Mouse (Mus musculus) ovary, postnatal 36 days (tissue): ENCODE results near the gene Ppp4r2.
"Not testable (repeated sequence)": the region's sequence is repeated elsewhere in the genome, so short reads cannot be mapped to it uniquely, and the experiment has no call there.

Experiments used
- DNase-seq: peaks from one replicate; pipeline ENCODE4 v3.0.0; 2022; ENCODE audit warnings: low spot score, mixed read lengths

Ppp4r2 gene

DNA sequence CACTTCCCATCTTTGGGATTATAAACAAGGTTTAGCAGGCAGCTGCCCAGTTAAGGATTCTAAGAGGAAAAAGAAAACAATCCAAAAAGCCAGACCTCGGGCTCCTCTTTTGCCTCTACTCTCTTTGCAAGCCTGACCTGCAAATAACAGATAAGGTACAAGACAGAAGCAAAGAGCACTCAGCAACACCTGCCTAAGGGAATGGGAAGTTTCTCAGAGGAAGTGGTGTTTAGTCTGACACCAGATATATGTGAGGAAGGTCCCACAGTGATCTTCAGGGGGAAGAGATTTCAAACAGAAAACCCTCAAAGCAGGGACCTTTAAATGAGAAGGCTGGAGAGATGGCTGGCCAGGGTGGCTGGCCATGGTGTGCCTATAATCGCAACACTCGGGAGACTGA, 2.2 kb upstream of the Ppp4r2 start:
- no peak for DNase-seq

DNA sequence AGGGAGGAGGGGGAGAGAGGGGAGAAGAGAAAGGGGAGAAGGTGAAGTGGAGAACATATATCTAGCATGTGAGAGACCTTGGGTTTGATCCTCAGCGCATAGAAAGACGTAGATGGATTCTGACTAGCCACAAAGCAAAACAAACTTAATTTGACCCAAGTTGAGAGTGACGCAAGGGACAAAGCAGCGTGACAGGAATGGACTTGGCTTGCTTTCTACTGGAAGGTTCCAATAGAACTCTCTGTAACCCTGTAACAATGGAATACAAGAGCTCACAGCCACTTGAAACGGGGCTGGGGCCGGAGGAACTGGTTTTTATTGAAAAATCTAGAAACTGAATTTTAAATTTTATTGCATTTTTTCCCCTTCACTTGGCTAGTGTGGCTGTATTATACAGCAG, 1.7 kb upstream of the Ppp4r2 start:
- DNase-seq = no peak

DNA sequence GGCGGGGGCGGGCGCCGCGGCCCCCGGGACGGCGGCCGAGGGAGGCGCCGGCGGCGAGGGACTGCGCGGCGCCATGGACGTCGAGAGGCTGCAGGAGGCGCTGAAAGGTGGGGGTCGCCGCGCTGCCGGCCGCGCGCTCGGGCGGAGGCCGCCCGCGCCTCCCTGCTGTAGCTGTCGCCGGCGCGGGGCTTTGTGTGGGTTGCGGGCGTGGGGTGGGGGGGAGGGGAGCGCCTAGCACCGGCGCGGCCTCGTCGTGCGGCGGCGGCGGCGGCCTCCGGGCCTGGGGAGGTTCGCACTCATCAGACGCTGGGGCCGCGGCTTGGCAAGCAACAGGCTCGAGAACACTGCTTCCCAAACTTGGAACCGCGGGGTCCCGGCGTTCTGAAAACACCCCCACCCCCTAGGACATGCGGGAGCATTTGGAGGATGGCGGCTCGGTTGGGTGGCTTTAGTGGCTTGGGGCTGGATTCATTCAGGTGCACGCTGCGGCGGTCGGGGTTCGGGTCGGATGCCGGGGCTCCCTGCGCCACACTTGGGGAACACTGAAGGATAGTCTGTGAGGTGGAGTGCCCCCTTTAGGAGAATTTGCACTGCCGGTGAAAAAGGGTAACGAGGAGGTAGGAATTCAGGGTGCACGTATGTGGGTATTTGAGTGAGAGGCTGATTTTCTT, 524 bp downstream of the Ppp4r2 start:
- peak; percentile 62 for DNase-seq

DNA sequence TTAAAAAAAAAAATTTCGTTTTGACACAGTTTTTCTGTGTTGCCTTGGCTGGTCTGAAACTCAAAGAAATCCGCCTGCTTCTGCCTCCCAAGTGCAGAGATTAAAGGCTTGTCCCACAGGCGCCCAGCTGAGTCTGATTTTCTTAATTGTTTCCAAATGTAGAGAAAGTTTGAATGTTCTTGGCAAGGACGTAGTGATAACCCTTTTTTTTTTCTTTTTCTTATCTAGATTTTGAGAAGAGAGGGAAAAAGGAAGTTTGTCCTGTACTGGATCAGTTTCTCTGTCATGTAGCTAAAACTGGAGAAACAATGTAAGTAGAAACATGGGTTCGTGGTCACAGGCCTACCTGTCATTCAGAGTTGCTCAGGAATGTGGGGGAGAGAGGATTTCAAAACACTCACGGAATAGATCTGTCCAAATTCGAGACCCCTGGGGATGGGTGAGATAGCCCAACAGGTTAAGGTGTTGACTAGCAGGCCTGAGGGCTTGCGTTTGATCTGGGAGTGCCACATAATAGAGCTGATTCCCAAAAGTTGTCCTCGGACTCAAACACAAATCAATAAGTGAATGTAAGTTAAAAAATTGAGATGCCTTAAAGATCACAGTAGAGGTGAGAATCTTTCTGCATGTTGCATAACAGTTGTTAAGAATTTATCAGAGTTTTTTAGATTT, 1.2 kb downstream of the Ppp4r2 start:
- no peak for DNase-seq

DNA sequence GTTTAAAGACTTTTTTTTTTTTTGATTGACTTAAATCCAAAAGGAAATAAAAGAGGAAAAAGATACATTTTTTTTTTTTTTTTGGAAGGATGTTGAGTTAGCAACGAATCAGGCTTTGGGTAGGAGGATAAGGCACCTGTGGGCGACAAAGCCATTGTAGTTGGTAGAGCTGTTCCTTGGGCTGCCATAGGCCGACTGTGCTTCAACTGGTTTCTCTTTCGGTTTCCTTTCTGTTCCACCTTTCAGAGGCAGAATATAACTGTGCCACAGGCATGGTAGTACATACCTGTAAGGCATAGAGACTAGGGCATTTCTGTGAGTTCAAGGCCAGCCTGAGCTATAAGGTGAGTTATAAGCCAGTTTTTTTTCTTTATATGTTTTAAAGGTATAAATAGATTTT, 11.6 kb downstream of the Ppp4r2 start:
- no peak for DNase-seq

DNA sequence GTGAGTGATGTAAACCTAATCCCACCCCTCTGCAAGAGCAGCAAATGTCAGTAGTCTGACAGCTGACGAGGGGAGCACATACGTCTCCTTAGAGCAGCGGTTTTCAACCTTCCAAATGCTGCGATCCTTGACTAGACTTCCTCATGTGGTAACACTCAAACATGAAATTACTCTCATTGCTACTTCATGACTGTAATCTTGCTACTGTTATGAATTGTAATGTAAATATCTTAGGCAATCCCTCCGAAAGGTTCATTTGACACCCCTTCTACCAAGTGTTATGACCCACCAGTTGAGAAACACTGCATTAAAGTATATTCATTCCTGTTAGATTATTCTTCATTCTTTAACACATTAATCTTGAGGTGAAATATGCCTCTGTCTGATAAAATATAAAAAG, 13.8 kb downstream of the Ppp4r2 start:
- no peak for DNase-seq

DNA sequence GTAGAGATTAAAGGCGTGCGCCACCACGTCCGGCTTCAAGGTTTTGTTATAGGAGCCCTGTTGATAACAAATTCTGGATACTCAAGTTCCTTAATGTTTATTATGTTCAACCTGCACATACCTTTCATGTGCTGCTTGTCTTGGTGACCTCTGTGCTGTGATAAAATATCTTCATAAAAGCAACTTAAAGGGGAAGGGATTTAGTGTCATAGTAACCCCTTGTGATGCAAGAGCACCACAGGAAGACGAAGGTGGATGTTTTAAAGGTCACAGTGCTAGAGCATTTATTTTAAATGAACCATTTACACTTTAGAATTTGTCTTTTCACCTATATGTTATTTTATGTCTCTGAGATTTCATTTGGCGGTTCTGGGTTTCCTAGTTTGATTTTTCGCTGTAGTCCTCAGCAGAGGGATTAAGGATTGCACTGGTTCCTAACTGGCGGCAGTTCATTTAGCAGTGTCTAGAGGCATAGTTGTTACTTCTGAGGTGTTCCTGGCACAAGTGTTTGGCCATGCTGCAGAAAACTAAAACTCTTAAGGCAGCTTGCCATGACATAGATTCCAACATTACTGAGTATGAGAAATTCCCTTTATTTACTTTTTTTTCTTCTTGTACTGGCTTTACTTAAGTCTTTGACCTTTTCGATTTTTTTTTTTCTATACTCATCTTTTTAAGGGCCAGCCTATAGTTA, 15.4 kb downstream of the Ppp4r2 start:
- DNase-seq = no peak

DNA sequence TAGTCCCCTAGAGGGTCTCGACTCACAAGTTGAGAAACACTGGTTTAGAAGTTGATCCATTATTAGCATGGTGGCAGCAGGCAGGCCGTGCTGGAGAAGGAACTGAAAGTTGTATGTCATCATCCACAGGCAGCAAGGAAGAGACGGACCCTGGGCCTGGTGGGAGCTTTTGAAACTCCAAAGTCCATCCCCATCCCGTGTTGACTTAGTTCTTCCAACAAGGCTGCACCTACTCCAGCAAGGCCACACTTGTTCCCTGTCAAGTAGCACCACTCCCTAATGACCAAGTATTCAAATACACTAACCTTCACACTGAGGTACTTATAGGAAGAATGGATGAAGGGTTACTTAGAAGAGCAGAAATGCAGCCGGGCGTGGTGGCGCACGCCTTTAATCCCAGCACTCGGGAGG, 17.3 kb downstream of the Ppp4r2 start:
- DNase-seq = no peak

DNA sequence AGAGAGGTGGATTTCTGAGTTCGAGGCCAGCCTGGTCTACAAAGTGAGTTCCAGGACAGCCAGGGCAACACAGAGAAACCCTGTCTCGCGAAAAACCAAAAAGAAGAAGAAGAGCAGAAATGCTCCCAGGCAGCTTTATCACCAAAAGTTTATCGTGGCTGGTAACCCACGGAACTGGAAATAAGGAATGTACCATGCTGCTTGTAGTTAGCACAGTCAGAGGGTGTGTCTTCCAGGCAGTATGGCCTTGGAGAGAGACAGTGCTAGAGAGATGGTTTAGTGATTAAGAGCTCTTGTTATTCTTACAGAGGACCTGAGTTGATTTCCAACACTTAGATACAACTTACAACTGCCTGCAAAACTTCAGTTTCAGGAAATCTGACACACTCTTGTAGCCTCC, 17.7 kb downstream of the Ppp4r2 start:
- DNase-seq = no peak

DNA sequence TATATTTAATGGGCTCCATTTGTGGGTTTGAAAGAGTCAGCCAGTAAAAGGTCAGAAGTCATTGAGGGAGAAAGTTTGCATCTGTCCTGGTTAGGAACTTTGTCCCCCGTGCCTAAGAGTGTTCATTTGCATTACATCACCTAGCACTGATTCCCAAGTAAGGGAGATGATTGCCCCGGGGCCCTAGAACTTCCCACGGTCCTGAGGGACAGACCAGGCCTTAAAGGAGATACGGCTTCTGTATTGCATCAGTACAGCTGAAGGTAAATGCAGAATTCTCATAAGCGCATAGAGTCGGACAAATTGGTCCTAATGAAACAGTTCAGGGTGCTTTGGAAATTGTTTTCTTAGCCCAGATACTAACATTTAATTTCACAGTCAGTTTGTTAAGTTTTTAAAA, 31.9 kb downstream of the Ppp4r2 start:
- DNase-seq = no peak

DNA sequence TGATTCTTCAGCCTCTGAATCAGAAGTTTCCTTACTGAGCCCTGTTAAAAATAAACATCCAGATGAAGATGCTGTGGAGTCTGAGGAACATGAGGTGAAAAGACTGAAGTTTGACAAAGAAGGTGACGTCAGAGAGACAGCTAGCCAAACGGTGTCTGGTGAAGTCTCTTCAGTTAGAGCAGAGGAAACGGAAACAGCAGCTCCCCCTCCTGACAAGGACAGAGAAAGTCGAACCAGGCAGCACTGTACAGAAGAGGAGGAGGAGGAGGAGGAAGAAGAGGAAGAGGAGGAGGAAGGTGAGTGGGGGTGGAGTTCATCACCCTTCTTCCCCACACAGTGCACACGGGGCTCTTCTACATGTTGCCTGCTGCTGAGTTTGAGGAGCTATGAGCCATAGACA, 32.4 kb downstream of the Ppp4r2 start:
- DNase-seq = not testable (repeated sequence)

DNA sequence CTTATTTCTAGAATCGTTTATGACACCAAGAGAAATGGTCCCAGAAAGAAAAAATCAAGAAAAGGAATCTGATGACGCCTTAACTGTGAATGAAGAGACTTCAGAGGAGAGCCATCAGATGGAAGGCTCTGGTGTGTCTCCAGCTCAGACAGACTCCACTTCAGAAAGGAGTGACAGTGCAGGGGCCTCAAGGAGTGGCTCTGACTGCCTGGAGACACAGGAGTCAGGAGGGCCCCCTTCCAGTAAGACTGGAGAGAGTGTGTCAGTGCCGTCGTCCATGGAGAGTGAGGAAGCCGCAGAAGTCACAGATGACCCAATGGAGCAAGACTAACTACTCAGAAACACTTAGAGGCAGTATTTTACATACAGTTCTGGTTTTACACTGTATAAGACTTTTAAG, 32.8 kb downstream of the Ppp4r2 start:
- not testable (repeated sequence) for DNase-seq

DNA sequence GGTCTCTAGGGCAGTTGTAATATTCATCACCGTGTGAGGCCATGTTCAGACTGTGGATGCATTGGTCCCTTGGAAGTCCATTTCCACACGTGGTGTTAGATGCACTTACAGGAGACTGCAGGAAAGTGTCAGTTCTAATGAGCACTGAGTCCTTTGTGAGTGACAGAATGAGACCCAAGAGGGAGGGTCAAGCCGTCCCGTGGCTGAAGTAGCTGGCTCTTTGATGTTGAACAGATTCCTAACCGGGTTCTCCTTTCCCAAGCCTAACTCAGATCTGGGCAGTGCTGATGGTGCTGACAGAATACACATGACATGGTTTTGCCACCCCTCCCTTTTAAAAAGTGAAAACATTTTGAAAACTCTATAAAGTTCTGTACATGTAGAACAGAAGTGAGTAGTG, 35.4 kb downstream of the Ppp4r2 start:
- no peak for DNase-seq

DNA sequence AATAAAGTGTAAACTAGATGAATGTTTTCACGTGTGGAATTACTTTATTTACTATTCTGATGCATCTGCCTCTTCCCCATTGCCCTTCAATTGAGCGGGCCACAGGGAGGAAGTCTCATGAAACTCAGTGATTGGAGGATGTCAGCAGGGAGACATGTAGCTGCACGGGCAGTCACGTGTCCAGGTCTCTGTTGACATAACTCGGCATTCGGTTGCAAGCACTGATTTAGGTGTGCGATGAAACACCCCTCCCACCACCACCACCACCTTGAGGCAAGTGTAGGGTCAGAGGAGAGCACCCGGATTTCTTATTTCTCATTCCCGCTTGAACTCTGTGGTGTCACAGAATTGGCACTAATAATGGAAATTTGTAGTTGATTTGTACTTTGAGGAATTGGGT, 36.5 kb downstream of the Ppp4r2 start:
- DNase-seq = no peak

DNA sequence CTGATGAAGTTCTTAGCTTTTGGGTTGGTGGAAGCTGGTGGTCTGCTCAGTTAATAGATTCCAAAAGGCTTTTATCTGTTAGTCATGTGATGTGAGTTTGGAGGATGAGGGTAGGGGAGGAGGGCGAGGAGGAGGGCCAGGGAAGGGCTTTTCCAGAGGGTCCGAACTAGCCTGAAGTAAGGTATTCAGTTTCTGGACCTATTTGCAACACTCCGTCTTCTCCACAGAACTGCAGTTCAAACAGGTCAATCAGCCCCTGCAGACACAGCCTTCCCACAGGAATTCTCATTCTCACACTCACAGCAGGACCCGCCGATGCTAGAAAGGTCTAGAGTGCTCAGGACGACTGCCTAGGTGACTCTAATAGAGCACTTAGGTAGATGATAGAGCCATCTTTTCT, 39.8 kb downstream of the Ppp4r2 start:
- no peak for DNase-seq

DNA sequence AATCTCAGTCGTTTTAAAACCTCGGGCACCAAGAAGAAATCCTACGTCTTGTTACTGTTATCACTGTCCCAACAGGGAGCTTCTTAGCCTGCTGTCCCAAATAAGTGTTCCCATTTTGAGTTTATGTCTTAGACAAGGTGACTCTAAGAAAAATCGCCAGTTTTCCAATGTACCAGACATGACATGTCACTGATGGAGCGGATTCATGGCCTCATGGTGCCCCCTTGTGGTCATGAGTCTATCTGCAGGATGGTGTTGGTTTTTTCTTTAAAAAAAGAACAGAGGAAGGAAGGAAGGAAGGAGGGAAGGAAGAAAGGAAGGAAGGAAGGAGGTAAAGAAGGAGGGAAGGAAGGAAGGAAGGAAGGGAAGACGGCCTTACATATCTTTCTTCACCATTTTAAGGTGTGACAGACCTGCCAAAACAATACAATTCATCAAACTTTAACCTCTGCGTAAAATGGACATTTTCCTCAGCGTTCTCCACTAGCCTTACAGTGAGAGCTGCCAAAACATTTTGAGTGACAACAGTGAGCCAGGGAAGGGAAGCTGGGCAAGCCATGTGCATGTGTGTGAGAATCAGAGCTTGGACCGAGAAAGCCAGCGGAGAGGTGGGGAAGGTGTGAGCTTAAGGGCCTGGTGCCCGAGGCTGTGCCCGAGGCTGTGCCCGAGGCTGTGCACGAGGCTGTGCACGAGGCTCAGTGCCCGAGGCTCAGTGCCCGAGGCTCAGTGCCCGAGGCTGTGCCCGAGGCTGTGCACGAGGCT, 42.6 kb downstream of the Ppp4r2 start:
- DNase-seq = peak; percentile 41

DNA sequence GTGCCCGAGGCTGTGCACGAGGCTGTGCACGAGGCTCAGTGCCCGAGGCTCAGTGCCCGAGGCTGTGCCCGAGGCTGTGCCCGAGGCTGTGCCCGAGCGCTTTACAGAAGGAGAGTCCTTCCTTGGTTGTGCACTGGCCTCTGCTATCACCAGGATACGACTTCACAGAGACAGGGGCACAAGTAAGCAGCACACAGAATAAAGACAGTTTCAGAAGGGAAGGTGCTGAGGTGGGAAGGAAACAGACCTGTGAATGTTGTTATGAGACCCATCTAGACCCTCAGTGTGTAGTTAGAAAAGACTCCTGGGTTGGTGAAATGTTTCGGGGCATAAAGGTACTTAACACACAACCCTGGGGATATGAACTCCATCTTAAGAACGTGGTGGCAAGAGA, 43.2 kb downstream of the Ppp4r2 start:
- no peak for DNase-seq

DNA sequence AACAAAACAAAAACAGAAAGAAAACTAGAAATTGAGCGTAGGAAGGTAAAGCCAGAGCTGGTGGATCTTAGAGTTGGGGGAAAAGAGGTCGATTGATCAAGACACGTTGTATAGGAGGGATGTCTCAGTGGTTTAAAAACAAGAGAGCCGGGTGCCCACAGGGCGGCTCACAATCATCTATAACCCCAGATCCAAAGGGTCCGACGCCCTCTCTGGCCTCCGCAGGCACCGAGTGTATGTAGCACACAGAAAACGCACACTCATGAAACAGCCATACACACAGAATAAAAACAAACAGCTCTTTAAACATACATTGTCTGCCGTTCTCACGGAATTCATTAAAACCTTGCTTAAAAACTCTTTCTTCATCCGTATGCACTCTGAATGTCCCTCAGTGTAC, 45.1 kb downstream of the Ppp4r2 start:
- no peak for DNase-seq

DNA sequence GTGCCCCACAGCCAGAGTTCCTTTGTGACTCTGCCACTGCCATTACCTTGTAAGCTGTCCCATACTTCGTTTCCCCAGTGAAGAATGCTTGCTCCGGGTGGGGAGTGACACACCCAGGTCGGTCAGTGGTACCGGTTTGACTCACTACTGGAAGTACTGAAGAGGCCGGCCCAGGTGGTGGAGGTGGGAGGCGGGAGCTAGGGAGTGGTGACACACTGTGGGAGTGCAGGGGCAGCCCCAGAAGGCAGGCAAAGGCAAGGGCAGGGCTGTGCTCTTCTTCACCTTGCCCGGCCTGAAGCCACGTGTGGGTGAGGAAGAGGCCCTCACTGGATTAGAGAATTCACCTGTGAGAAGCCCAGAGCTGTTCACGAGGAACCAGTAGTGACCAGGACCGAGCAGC, 46.2 kb downstream of the Ppp4r2 start:
- no peak for DNase-seq

DNA sequence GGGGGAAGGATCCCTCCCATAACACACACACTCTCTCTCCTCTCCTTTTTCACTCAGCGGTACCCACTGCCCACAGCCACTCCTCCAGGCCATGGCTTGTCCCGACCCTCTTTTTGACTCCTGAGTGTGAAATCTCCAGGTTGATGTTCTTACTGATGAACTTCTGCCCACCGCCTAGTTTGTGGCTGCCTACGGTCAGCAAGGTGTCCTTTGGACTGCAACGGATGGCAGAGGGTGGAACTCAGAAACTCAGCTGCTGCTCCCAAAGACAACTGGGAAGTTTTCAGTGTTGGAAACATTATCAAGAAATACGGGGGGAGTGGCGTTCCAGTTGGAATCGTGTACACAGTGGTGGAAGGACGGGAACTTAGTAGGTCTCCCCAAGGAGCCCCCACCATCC, 48.2 kb downstream of the Ppp4r2 start:
- no peak for DNase-seq

DNA sequence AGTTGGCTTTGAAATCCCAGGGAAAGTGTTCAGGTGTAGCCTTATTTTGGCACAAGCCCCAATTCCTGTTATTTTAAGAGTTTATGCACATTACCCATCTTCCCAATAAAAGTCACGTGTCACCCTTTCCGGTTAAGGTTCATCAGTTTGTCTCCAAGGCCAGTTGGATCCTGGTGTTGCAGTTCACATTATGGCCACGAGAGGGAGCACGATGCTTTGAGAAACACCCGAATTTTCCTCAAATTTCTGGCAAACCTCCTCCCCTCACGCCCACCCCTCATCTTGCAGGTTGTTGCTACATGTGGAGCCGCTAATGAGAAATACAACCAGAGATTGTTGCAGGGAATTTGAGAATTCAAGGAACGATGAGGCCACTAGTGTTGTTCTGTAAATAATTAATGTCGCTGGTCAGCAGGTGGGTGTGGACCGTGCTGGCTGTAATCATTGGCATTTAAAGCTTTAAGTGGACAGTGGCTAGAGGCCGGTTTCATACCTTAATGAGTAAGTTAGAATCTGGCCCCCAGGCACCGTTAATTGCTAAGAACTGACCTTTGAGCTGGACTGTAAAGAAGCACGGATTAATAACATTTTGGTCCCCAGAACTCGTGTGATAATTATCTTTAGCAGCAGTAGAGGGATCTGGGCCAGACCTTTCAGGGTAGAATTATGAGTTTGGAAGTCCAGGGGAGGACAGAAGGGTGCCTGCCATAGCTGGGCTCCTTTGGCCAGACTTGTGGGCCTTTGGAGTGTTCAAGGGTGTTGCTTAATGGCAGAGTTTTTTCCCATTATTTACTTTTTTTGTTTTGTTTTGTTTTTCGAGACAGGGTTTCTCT, 49.2 kb downstream of the Ppp4r2 start:
- peak; percentile 59 for DNase-seq

DNA sequence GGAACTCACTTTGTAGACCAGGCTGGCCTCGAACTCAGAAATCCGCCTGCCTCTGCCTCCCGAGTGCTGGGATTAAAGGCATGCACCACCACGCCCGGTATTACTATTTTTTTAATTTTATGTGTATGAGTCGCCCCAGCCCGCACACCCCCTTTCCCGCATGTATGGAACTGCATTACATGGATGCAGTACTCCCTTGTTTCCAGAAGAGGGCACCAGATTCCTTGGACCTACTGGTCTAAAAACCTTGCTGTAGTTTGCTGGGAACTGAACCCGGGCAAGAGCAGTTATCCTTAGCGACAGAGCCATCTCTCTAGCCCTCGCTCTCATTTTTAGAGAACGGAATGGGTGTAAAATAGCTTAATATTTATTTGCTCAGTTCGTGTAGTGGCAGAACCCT, 49.8 kb downstream of the Ppp4r2 start:
- DNase-seq = no peak
